Mouse (Mus musculus): ENCODE measurements around the gene Cd55b. TPM values are rescaled to one million over a fixed set of nuclear protein-coding genes. Genes with fewer than 3 reads are reported as not detected.

Cd55b gene
- total and polyA plus RNA-seq, 2 experiments, result not detected

GRCm38 (mm10) chr1:130350077-130350635 is 72.7 kb downstream of the Cd55b start:
- no peaks in the 10 kb centered on the region for H3K4me1 ChIP-seq (ENCODE audit: control insufficient read depth, insufficient read depth, low read length)
- no peak overlapping the region for H3K9ac ChIP-seq (ENCODE audit: low read depth, low read length)
- no peaks in the 10 kb centered on the region for H3K79me2 ChIP-seq (ENCODE audit: control insufficient read depth, insufficient read depth, low read length)
- DNase-seq (ENCODE audit: extremely low read depth, low read depth, low spot score), result peak; percentile 28
- no peak overlapping the region for H3K27ac ChIP-seq (replicated peaks; ENCODE audit: insufficient read depth, low read depth, low read length)
- H3K4me3 ChIP-seq (ENCODE audit: insufficient read depth, low read depth, low read length), result no peak overlapping the region
- H3K36me3 ChIP-seq (ENCODE audit: control insufficient read depth, insufficient read depth, low read length), result no peaks in the 10 kb centered on the region
- WGBS, result 8% methylated on average over 1 of the region's 1 CpGs
- no peaks in the 10 kb centered on the region for H3K27me3 ChIP-seq (ENCODE audit: control insufficient read depth, insufficient read depth, low read length)
- TF ChIP-seq POLR2A (IDR thresholded peaks at IDR 0.05; ENCODE audit: extremely low read depth, insufficient read depth, low read length) (no peak), CTCF (IDR thresholded peaks at IDR 0.05; ENCODE audit: low read depth, low read length) (peak; percentile 48)

GRCm38 (mm10) chr1:130342429-130342828 is 80.4 kb downstream of the Cd55b start:
- Histone ChIP-seq H3K79me2 (ENCODE audit: control insufficient read depth, insufficient read depth, low read length) (no peaks in the 10 kb centered on the region), H3K4me1 (ENCODE audit: control insufficient read depth, insufficient read depth, low read length) (no peaks in the 10 kb centered on the region), H3K27me3 (ENCODE audit: control insufficient read depth, insufficient read depth, low read length) (no peaks in the 10 kb centered on the region), H3K27ac (replicated peaks; ENCODE audit: insufficient read depth, low read depth, low read length) (no peak overlapping the region), H3K9ac (ENCODE audit: low read depth, low read length) (no peak overlapping the region), H3K4me3 (ENCODE audit: insufficient read depth, low read depth, low read length) (no peak overlapping the region), H3K36me3 (ENCODE audit: control insufficient read depth, insufficient read depth, low read length) (no peaks in the 10 kb centered on the region)
- DNase-seq (ENCODE audit: extremely low read depth, low read depth, low spot score), result peak; percentile 24
- 72% methylated on average over 9 of the region's 9 CpGs for WGBS
- TF ChIP-seq POLR2A (IDR thresholded peaks at IDR 0.05; ENCODE audit: extremely low read depth, insufficient read depth, low read length), result no peak
- peak; percentile 49; the same call in 1 of the 2 replicates for TF ChIP-seq CTCF (IDR thresholded peaks at IDR 0.05; ENCODE audit: low read depth, low read length)

Other genes starting within 250 kb of the Cd55b start
- gene Cd55, start 39.7 kb upstream of the Cd55b start, total RNA-seq (2014; rRNA removed), result 21.9 and 27.9 TPM in 2 replicates
- gene Cd55, start 39.7 kb upstream of the Cd55b start, polyA plus RNA-seq (2012; rRNA removed), result 3.0 and 4.7 TPM in 2 replicates
- gene Zp3r, start 206.6 kb upstream of the Cd55b start, total RNA-seq (2014; rRNA removed), result not detected in 2 replicates
- gene Zp3r, start 206.6 kb upstream of the Cd55b start, polyA plus RNA-seq (2012; rRNA removed), result not detected in 2 replicates
- gene C4bp, start 238.6 kb upstream of the Cd55b start, total RNA-seq (2014; rRNA removed), result 368 and 394 TPM in 2 replicates
- gene C4bp, start 238.6 kb upstream of the Cd55b start, polyA plus RNA-seq (2012; rRNA removed), result 151 and 182 TPM in 2 replicates